Mouse (Mus musculus): ENCODE data around the gene Ran.
"Not testable (repeated sequence)": the region's sequence is repeated elsewhere in the genome, so short reads cannot be mapped to it uniquely, and the experiment has no call there.

The Ran gene

DNA sequence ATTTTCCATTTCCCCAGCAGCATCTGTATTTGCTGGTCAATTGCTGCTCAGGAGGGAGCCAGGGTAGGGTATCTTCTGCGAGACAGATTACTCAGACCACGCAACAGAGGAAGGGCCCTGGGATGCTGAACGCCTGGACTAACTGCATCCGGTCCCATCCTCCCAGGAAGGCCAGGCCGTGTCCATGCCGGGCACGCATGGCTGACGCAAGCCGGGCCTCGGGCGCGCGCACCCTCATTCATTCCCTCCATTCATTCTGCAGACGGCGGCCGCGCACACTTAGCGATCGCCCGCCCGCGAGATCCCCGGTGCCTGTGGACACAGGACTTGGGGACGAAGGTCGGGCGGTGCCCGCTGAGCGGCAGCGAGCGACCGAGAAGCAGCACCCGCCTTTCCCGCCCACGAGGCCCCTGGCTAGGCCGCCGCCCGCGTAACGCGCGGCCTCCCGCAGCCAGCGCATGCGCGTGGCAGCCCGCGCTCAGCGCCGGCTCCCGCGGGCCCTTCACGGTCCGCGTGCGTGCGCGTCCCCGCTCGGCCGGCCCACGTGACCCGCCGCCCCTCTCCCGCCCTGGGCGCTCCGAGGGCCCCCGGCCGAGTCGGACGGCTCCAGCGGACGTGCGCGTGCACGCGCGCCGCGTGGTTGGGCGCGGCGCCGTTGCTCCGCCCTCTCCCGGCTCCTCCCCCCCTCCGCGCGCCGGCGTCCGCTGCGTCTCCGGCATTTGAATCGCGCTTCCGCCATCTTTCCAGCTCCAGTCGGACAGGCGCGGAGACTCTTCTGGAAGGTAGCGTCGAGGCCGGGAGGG is at the start of gene Ran:
TSS of gene Ran (plus strand) at position 573 of the 803 bp plus-strand sequence.
- peak; percentile 95 for DNase-seq (ENCODE audit: low spot score)

DNA sequence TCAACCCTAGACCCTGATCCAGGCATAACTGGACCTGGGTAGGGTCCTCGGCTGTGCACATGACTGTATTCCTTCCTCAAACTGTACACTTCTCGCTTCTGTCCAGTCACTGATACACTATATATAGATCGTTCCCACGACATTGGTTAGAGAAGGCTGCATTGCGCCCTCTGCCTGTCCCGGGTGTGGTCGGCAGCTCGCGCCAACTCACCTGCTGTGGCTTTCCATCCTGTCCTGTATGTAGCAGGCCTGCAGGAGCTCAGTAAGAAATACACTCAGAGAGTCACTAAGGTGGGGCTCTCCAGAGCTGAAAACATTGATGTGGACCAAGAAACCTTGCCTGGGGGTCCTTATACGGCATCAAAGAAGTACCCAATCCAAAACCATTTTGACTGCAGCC is 49.0 kb upstream of the Ran start:
- DNase-seq (ENCODE audit: low spot score) = no peak

DNA sequence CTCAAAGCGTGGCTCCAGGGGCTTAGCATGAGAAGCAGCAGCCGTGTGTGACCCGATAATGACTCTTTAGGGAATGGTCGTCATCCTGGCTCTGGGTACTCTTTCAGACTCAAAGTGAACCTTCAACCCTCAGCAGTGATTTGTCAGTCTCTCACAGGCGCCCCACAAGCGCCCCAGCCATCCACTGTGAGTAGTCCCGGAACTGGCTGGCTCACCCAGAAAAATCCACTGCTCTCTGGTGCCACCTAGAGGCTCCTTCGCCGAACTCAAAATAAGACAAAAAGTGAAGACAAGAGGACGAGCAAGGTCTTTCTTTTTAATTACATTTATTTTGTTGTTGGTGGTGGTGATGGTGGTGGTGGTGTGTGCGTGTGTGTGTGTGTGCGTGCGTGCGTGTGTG is 48.6 kb upstream of the Ran start:
- DNase-seq (ENCODE audit: low spot score) = peak; percentile 59

DNA sequence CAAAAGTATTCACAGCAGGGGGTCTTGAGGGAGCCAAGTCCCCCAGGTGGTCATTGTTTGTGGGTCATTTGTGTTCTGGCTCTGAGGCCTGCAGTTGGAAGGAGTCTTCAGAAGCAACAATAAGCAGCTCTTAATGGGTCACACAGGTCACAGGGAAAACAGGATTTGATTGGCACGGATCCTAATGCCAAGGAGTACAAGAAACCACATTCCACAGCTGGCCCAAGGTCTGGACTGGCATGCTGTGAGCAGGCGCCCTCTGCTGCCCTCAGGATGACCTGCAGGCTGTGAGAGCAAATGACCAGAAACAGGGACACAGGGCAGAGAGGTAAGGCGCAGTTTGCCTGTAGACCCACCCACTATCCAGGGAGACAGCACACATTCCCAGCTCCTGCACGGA is 43.6 kb upstream of the Ran start:
- DNase-seq (ENCODE audit: low spot score) = peak; percentile 86

DNA sequence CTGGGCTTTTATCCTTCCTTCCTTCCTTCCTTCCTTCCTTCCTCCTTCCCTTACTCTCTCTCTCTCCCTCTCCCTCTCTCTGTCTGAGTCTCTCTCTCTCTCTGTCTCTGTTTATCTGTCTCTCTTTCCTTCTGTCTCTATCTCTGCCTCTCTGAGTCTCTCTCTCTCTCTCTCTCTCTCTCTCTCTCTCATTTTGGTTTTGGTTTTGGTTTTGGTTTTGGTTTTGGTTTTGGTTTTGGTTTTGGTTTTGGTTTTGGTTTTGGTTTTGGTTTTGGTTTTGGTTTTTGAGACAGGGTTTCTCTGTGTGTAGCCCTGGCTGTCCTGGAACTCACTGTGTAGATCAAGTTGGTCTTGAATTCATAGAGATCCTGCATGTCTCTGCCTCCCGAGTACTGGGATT is 42.4 kb upstream of the Ran start:
- not testable (repeated sequence) for DNase-seq (ENCODE audit: low spot score)

DNA sequence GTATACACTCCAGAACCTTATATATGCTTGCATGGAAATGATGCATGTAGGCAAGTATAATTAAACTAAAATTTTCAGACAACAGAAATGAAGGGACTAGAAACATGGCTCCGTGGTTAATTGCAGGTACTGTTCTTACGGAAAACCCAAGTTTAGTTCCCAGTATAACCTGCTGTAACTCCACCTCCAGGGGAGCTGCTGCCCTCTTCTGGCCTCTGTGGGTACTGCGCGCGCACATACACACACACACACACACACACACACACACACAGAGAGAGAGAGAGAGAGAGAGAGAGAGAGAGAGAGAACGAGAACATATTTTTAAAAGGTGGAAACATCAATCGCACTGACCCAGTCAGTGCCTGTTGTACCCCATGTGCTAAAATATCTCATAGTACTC is 40.9 kb upstream of the Ran start:
- no peak for DNase-seq (ENCODE audit: low spot score)

DNA sequence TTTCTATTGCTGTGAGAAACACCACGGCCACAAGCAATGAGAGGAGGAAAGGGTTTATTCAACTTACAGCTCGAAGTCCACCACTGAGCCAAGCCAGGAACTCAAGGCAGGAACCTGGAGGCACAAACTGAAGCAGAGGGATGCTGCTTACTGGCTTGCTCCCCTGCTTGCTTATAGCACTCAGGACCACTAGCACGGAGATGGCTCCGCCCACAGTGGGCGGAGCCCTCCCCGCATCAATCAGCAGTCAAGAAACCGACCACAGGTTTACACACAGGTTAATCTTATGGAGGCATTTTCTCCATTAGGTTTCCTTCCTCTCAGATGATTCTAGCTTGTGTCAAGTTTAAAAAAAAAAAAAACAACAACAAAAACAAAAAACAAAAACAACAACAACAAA is 39.0 kb upstream of the Ran start:
- no peak for DNase-seq (ENCODE audit: low spot score)

DNA sequence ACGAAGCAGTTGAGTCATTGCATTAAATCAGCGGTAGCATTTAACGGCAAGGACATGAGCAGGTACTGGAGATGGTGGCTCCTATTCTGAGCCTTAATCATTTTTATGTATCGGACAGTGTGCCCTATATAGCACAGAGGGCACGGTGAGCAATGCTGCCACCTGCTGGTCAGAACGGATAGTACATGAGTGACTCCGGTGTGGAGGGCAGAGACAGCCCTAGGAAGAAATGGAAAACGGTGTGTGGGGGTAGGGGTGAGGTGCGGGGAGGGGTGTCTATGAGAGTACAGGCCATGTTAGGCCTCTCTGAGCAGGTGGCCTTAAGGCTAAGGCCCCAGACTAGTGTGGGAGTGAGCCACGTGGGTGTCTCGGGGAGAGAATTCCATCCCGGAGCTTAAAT is 38.3 kb upstream of the Ran start:
- DNase-seq (ENCODE audit: low spot score) = peak; percentile 88

DNA sequence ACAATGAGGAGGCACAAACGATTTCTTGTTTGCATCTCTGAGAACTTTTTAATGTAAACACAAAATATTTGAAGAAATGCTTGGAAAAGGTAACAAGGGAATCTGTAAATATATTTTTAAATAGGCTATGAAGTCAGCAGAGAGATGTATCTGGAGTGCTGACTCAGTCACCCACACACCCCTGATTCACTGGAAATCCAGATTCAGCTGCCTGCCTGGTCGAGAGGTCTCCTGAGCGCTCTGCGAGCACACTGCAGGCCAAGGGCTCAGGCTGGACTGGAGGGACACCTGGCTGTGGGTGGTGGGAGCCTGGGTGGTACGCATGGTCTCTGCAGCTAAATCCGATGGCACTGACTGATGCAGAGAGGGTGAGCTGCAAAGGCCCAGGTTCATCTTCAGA is 35.3 kb upstream of the Ran start:
- DNase-seq (ENCODE audit: low spot score) = no peak

DNA sequence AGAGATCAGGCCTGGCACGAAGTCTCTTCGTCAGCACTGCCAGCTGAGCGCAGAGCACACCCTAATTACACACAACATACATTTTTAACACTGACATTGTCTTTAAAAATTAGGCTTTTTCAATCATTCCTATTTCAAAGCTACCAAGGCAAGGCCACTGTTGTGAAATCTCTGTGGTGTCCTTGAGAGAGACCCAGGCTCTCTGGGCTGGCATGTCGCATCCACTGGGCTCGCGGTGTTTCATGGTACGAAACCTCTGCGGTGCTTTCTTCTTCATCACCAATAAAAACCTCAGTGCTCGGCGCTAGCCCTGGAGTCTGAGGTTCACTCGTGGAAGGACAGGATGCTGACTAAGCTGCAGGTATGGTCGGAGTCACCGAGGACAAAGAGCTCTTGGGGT is 33.9 kb upstream of the Ran start:
- DNase-seq (ENCODE audit: low spot score) = no peak

DNA sequence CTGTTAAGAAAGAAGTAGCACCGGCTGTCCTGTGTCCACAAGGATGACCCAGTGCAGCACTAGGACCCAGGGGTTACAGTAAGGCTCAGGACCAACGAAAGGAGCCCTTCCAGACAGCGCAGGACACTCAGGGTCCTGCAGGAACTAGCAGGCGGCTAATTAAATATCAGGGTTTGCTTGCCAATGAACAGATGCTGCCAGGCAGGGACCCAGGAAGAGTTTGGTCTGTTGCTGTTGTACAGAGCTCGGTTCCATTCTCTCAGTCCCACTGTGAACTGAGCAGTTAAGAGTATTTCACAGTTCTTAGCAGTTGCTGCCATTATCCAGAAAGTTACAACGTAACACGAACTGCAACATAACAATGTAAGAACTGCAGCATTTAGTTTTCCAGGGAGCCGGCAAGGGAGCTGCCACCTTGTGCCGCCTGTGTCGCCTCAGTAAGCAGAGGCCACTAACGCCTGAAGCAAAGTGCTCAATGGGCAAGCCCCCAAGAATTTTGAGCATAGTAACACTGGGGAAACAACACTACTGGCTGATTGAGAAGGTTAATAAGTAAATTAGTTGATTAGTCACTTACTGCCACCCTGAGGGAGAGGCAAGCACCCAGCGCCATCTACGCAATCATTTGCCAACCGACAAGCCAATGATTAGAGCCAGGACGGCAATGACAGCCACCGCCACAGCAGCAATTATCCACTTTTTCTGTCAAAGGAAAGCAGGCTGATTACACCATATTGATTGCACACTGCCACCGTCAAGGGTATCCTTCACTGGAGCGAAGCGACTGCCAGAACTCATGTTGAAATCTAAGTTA is 32.5 kb upstream of the Ran start:
- no peak for DNase-seq (ENCODE audit: low spot score)

DNA sequence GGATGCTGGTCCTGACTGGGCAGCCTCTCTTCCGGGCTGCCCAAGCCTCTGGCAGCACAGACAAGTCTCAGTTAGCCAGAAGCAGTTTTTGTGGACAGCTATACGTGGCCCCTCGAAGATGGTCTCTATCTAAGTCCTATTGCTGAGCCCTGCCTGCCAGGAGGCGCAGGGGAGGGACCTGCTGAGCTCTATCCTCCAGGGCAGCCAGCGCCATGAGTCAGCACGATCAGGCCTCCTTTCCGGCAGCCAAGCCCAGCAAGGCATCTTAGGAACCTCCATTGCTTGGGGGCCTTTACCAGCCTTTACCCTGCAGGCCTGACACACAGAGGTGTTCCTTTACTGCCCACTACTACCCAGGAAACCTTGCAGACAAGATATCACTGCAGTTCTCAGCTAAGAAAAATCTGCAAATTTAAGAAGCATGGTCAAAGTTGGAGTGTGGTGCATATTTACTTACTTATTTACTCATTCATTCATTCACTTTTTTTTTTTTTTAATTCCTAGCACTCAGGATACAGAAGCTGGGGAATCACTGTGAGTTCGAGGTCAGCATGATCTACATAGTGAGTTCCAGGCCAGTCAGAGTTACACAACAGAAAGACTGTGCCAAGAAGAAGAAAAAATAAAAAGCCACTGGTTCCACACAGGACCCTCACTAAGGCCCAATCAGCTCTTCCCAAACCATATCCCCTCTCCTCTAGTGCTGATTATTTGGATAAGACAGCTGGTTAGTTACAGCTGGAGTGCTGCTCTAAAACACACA is 19.0 kb upstream of the Ran start:
- DNase-seq (ENCODE audit: low spot score) = peak; percentile 41

DNA sequence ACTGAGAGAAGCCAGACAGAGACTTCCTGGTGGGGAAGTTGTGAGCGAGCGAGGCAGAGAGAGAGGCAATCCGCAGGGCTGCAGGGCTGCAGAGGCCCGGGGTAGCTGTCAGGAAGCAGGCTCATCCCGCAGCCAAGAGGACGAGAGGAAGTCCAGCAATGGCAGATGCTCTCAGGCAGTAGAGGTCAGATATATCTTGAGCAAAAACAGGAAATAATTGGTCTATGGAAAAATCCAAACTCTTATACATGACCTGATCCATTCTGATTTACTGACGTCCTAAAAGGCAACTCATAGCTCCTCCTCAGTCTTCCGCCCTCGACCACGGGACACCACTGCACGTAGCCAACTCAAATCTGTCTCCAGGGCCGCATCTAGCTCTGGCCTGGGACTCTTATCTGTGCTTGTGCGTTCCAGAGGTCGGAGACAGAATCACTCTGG is 17.3 kb upstream of the Ran start:
- DNase-seq (ENCODE audit: low spot score) = no peak

DNA sequence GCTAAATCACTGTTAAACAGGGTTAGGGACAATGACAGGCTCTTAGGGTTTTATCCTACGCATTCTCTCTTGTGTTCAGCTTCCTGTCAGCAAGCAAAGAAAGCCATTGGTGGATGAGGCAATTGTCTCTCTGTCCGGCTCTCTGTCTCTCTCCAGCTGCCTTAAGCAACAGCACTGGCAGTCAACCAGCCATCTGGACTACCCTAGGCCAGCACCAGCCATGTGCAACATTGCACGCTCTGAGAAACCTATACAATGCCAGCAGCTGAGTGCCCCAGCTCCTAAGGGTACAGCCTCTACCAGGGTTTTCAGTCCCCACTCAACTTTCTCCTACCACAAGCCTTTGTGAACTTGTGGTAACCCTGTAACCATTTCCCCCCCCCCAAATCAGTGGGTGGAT is 14.5 kb upstream of the Ran start:
- no peak for DNase-seq (ENCODE audit: low spot score)

DNA sequence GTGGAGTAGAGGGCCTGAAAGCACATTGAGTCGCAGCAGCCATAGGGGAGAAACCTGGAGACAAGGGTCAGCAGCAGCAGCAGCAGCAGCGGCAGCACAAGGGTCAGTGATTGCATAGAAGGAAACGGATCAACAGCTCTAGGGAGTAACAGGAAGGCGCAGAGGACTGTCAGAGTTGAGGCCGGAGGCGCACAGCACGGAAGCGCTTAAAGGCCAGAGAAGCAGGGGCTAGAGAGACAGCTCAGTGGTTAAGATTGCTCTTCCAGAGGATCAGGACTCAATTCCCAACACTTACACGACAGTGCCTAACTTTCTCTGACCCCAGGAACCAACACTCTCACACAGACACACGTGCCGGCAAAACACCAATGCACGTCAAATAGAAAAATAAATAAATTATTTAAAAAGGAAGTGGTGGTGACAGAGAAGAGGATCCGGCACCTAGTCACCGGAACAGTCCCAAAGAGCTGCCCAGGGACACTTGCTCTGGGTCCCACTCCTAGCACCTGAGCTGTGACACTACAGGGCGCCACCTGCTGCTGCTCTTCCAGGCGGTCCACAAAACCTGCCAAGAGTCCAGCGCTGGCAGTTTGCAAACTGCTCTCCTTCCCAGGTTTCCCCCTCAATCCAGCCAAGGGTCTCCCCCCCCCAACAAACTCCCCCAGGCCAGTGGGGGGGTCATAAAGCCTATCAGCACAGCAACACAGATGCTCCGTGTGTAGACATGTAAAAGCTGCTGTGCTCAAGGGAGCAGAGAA is 13.7 kb upstream of the Ran start:
- DNase-seq (ENCODE audit: low spot score) = no peak

DNA sequence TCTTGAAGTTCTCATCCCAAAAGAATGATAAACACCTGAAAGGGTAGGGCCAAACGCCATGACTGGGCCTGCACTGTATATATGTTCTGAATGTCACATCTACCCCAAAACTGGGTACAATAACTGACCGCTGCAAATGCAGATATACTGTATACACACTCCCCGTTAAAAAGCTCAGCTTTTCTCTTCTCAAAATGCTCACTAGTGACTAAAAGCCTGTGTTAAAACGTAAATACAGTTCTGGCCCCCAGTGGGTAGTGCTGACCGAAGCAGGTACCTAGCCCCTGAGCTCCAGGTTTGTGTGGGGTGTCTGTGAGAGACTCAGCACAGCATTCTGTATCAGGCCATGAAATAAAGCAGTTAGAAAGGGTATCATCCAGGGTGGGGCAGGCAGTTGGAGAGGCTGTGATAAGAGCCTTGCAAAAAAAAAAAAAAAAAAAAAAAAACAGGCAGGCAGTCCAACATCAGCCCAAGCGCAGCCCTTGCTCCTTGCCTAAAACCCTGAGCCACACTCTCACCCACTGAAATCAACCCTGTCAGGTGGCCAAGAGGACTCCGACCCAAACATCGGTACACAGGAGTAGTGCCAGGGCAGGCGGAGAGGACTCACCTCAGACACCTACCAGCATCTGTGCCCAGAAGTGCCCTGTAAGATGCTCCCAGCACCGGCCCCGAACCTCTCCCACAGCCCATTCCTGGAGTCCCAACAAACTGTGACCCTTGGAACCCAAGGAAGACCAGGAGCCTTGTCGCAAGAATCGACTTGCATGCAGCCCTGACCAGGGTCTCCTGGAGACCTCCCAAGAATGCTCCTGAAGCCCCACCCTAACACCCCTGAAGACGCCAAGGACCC is 12.5 kb upstream of the Ran start:
- DNase-seq (ENCODE audit: low spot score) = no peak

DNA sequence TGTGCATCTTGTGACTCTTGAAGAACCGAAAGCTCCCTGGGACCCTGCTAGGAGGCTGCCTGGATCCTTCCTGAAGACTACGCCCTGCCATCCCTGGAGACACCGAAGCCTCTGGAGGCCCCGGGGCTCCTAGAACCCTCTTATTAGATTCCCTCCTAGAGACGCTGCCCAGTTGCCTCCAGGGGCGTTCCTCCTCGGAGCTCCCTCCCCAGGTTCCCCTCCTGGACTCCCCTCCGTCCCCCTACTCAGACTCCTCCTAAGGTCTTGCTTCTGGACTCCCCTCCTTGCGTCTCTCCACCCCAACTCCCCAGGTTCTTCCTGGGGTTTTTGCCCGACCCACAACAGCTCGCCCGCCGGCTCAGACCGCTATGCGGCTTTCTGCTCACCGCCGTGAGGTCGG is 11.9 kb upstream of the Ran start:
- DNase-seq (ENCODE audit: low spot score) = peak; percentile 22

DNA sequence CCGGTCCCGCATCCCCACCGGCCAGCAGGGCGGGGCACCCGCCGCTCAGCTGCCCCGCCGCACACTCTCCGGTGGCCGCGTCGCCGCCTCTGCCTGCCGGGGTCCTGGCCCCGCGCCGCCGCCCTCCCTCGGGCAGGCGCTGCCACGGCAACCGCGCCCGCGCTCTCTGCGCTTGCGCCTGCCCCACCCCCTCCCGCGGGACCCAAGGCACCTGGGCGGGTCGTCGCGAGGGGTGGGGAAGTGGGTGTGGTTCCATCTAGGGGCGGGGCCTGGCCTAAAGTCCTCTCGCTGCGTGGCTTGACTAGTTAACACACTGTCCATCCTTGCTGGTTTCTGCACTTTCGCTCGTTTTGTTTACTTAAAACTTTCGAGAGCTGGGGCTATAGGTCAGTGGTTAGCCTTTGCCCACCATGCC is 11.4 kb upstream of the Ran start, which contains the start of gene Stx2:
TSS of gene Stx2 (minus strand) at position 163 of the 415 bp plus-strand sequence.
- DNase-seq (ENCODE audit: low spot score) = peak; percentile 90

DNA sequence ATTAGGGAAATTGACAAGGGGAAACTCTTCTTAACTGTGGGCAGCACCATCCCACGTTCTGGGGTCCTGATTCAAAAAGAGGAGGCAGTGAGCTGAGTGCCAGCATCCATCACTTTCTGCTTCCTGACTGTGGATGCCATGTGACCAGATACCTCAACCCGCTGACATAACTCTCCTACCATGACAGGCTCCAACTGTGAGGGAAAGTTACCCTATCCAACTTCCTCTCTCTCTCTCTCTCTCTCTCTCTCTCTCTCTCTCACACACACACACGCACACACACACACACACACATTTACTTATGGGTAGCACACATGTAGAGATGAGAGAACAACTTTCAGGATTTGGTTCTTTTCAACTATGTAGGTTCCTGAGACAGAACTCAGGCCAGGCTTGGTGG is 10.3 kb upstream of the Ran start:
- DNase-seq (ENCODE audit: low spot score) = no peak

DNA sequence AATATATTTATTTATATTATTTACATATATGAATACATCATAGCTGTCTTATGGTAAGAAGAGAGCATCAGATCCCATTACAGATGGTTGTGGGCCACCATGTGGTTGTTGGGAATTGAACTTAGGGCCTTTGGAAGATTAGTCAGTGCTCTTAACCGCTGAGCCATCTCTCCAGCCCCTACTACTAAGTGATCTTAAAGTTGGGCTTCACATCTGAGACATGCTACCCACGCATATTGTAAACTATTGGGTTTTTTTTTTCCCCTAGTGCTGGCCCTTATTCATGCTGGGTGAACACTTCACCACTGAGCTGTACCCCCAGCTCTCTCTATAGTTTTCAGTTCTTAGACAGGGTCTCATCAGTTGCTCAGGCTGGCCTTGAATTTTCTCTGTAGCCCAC is 8.9 kb upstream of the Ran start:
- no peak for DNase-seq (ENCODE audit: low spot score)

DNA sequence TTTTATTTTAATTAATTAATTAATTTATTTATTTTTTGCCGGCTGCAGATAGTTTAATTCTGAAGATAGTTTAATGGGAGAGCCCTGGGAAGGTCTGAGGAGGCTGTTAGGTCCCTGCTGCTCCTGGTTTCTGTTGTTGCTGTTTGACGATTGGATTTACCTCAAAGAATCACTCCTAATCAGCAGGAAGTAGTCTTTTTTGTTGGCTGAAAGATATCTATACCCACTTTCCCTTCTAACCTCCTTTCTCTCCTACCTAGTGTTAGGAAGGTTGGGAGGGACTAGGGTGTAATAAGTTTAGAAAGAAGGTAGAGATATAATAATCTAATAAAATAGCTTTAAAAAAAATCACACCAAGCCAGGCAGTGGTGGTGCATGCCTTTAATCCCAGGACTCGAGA is 4.8 kb upstream of the Ran start:
- no peak for DNase-seq (ENCODE audit: low spot score)
